Mouse (Mus musculus) C2C12 (cell line): Measurements from ENCODE around the gene Apc2.

Experiments
- CTCF ChIP-seq: IDR thresholded peaks from one replicate; pipeline ENCODE4 v1.5.1; 2011; ENCODE audit not compliant: control insufficient read depth, insufficient read depth, insufficient read length
- MAX ChIP-seq: IDR thresholded peaks from one replicate; pipeline ENCODE4 v1.6.1; 2011; ENCODE audit warnings: mild to moderate bottlenecking, control low read depth

GRCm38 (mm10) chr10:80342749-80343424, 47.1 kb downstream of the Apc2 start:
- no peak for TF ChIP-seq CTCF
- no peak for TF ChIP-seq MAX
